Mouse (Mus musculus): ENCODE measurements around the gene Trub2. TPM values are rescaled to one million over a fixed set of nuclear protein-coding genes. Genes with fewer than 3 reads are reported as not detected.

Trub2 gene
- polyA plus RNA-seq, 1 experiment, result 12.4 TPM

DNA sequence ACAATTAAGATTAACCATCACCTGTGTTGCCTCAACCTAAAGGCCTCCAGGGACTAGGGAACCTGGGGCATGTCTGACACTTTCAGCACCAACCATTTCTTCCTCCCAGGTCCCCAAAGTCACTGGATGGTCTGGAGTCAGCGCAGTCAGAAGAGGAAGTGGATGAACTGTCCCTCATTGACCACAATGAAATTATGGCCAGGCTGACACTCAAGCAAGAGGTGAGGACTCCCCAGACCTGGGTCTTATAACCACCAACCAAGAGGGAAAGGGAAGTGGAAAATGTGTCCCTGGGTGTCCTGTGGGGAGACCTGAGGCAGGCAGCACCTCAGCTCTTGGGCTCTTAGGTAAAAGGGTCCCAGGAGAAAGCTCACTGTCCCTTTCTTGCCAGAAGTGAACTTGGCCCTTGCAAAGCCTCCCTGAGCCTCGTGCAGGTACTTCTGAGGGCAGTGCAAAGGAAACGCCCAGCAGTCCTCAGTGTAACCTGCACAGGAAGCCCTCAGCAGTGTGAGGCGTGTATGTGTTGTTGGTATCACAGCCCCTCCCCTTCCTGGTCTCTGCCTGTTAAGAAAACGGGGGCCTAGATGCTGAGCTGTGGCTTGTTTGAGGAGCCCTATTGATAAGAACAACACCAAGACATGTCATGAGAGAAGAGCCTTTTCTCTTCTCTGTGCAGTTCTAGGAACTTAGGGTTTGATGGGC lies 63.5 kb downstream of the Trub2 start:
- Histone ChIP-seq H3K27me3 (ENCODE audit: control insufficient read depth, insufficient read depth, low read length) (no peaks in the 10 kb centered on the region), H3K27ac (ENCODE audit: control insufficient read depth, insufficient read depth, low read depth, low read length) (no peak overlapping the region), H3K4me3 (ENCODE audit: control insufficient read depth, low read depth, low read length) (no peak overlapping the region), H3K36me3 (ENCODE audit: control insufficient read depth, insufficient read depth, low read length) (no peaks in the 10 kb centered on the region; the same call in 1 of the 2 replicates), H3K4me1 (ENCODE audit: control insufficient read depth, insufficient read depth, low read length) (no peaks in the 10 kb centered on the region; the same call in 1 of the 2 replicates)
- TF ChIP-seq CTCF (IDR thresholded peaks at IDR 0.05; ENCODE audit: control insufficient read depth, insufficient read depth, insufficient replicate concordance, low read depth, low read length) (no peak), POLR2A (IDR thresholded peaks at IDR 0.05; ENCODE audit: control insufficient read depth, low read depth, low read length) (no peak)

DNA sequence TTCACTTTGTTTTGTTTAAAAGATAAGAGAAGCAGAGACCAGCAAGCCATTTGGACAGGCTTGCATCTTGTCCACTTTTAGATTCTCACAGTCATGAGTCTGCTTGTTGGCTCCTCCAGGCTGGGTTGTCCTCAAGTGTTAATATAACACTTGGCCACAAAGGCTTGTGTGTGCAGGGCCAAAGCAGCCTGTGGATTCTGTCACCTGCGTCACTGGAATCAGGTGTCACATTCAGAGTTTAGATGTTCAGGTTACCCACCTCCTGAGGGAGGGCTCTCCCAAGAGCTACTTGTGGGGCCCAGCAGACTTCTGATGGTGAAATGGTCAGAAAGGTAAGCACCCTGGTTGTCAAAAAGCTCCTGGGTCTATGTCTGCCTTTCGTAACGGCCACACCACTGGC lies 65.2 kb downstream of the Trub2 start:
- Histone ChIP-seq H3K27ac (ENCODE audit: control insufficient read depth, insufficient read depth, low read depth, low read length) (no peak overlapping the region), H3K4me1 (ENCODE audit: control insufficient read depth, insufficient read depth, low read length) (no peaks in the 10 kb centered on the region; the same call in 1 of the 2 replicates), H3K36me3 (ENCODE audit: control insufficient read depth, insufficient read depth, low read length) (no peaks in the 10 kb centered on the region), H3K27me3 (ENCODE audit: control insufficient read depth, insufficient read depth, low read length) (no peaks in the 10 kb centered on the region), H3K4me3 (ENCODE audit: control insufficient read depth, low read depth, low read length) (no peak overlapping the region)
- TF ChIP-seq CTCF (IDR thresholded peaks at IDR 0.05; ENCODE audit: control insufficient read depth, insufficient read depth, insufficient replicate concordance, low read depth, low read length) (no peak), POLR2A (IDR thresholded peaks at IDR 0.05; ENCODE audit: control insufficient read depth, low read depth, low read length) (no peak)

GRCm38 (mm10) chr2:29718581-29718980 lies 69.7 kb downstream of the Trub2 start:
- Histone ChIP-seq H3K36me3 (ENCODE audit: control insufficient read depth, insufficient read depth, low read length) (no peaks in the 10 kb centered on the region), H3K4me1 (ENCODE audit: control insufficient read depth, insufficient read depth, low read length) (no peaks in the 10 kb centered on the region; the same call in 1 of the 2 replicates), H3K27ac (ENCODE audit: control insufficient read depth, insufficient read depth, low read depth, low read length) (no peak overlapping the region), H3K27me3 (ENCODE audit: control insufficient read depth, insufficient read depth, low read length) (no peaks in the 10 kb centered on the region), H3K4me3 (ENCODE audit: control insufficient read depth, low read depth, low read length) (no peak overlapping the region)
- no peak for TF ChIP-seq POLR2A (IDR thresholded peaks at IDR 0.05; ENCODE audit: control insufficient read depth, low read depth, low read length)
- TF ChIP-seq CTCF (IDR thresholded peaks at IDR 0.05; ENCODE audit: control insufficient read depth, insufficient read depth, insufficient replicate concordance, low read depth, low read length), result no peak

DNA sequence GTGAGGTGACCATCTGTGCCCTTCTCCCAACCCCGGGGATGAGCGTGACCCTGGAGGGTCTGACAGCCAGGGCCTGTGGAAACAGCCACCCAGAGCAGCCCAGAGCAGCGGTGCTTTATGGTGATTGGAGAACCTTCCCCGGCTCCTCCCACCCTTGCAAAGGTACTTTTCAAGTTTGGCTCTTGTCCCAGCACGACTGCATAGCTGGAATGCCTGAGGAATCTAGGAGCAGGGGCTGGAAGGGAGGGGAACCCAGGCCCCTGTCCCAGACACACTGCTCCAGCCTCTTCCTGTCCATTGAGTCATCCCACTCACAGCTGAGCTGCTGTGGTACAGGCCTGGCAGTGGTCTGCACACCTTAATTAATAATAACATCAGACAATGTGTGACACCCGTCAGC lies 71.6 kb downstream of the Trub2 start:
- Histone ChIP-seq H3K4me1 (ENCODE audit: control insufficient read depth, insufficient read depth, low read length) (no peaks in the 10 kb centered on the region; the same call in 1 of the 2 replicates), H3K27me3 (ENCODE audit: control insufficient read depth, insufficient read depth, low read length) (no peaks in the 10 kb centered on the region), H3K36me3 (ENCODE audit: control insufficient read depth, insufficient read depth, low read length) (no peaks in the 10 kb centered on the region), H3K4me3 (ENCODE audit: control insufficient read depth, low read depth, low read length) (no peak overlapping the region), H3K27ac (ENCODE audit: control insufficient read depth, insufficient read depth, low read depth, low read length) (no peak overlapping the region)
- TF ChIP-seq CTCF (IDR thresholded peaks at IDR 0.05; ENCODE audit: control insufficient read depth, insufficient read depth, insufficient replicate concordance, low read depth, low read length) (no peak), POLR2A (IDR thresholded peaks at IDR 0.05; ENCODE audit: control insufficient read depth, low read depth, low read length) (no peak)

DNA sequence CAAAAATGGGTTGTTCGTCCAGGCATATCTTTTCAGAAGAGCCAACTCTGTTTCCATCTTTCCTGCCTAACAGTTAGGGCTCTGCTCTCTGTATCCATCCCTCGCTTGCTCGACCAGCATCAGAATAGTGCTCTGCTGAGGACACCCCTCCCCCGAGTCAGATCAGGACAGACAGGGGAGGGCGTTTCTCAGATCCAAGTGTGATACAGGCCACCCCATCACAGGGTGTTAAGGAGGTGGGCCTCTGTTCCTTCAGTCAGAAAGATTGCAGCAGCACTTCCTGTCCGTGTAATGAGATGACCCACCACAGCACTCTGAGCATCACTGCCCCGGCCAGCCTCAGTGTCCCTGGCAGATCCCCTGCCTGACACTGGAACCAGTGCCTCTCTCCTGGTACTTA lies 72.2 kb downstream of the Trub2 start:
- Histone ChIP-seq H3K4me3 (ENCODE audit: control insufficient read depth, low read depth, low read length) (no peak overlapping the region), H3K27ac (ENCODE audit: control insufficient read depth, insufficient read depth, low read depth, low read length) (no peak overlapping the region), H3K36me3 (ENCODE audit: control insufficient read depth, insufficient read depth, low read length) (no peaks in the 10 kb centered on the region), H3K4me1 (ENCODE audit: control insufficient read depth, insufficient read depth, low read length) (no peaks in the 10 kb centered on the region; the same call in 1 of the 2 replicates), H3K27me3 (ENCODE audit: control insufficient read depth, insufficient read depth, low read length) (no peaks in the 10 kb centered on the region)
- TF ChIP-seq POLR2A (IDR thresholded peaks at IDR 0.05; ENCODE audit: control insufficient read depth, low read depth, low read length), result no peak
- no peak for TF ChIP-seq CTCF (IDR thresholded peaks at IDR 0.05; ENCODE audit: control insufficient read depth, insufficient read depth, insufficient replicate concordance, low read depth, low read length)

GRCm38 (mm10) chr2:29714127-29714526 lies 74.2 kb downstream of the Trub2 start:
- H3K27ac ChIP-seq (ENCODE audit: control insufficient read depth, insufficient read depth, low read depth, low read length), result no peak overlapping the region
- no peaks in the 10 kb centered on the region for H3K4me1 ChIP-seq (ENCODE audit: control insufficient read depth, insufficient read depth, low read length)
- no peaks in the 10 kb centered on the region for H3K27me3 ChIP-seq (ENCODE audit: control insufficient read depth, insufficient read depth, low read length)
- H3K4me3 ChIP-seq (ENCODE audit: control insufficient read depth, low read depth, low read length), result no peak overlapping the region
- TF ChIP-seq CTCF (IDR thresholded peaks at IDR 0.05; ENCODE audit: control insufficient read depth, insufficient read depth, insufficient replicate concordance, low read depth, low read length) (no peak), POLR2A (IDR thresholded peaks at IDR 0.05; ENCODE audit: control insufficient read depth, low read depth, low read length) (no peak)
- H3K36me3 ChIP-seq (ENCODE audit: control insufficient read depth, insufficient read depth, low read length), result no peaks in the 10 kb centered on the region

- Histone ChIP-seq H3K27me3 (ENCODE audit: control insufficient read depth, insufficient read depth, low read length) (no peaks in the 10 kb centered on the region), H3K36me3 (ENCODE audit: control insufficient read depth, insufficient read depth, low read length) (no peaks in the 10 kb centered on the region), H3K27ac (ENCODE audit: control insufficient read depth, insufficient read depth, low read depth, low read length) (no peak overlapping the region), H3K4me1 (ENCODE audit: control insufficient read depth, insufficient read depth, low read length) (no peaks in the 10 kb centered on the region), H3K4me3 (ENCODE audit: control insufficient read depth, low read depth, low read length) (no peak overlapping the region)
- TF ChIP-seq POLR2A (IDR thresholded peaks at IDR 0.05; ENCODE audit: control insufficient read depth, low read depth, low read length) (no peak), CTCF (IDR thresholded peaks at IDR 0.05; ENCODE audit: control insufficient read depth, insufficient read depth, insufficient replicate concordance, low read depth, low read length) (no peak)
Observed at GRCm38 (mm10) chr2:29713501-29713900, 74.8 kb downstream of the Trub2 start.

Measured in testis, adult 2 months (tissue).